ENCODE assay signal across 11 mouse cellular contexts in the genomic region with DNA sequence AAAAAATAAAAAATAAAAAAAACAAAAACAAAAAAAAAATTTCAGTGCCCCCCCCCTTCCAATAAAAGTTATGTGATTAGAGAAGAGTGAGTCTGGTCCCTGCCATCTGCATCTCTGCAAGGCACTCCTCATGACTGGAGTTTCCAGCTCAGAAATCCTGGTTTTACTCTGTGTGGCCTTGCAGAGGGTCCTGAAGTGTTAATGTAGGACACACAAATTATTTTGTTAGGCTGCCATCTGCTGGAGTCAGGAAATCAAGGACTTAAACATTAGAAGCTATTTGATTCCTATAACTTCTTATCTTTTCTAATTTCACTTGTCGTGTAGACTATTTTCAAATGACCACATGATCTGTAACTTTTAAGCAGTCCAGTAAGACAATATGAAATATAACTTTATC.
DNase-seq lines count a peak whose midpoint lies in the region; ATAC-seq lines count a peak whose summit lies in the region.
"Had no signal": no experiment of that assay in that cellular context is flagged by ENCODE, and none has a peak within 500 bp of the region (broad histone marks: within the 10 kb centered on the region; RNA-seq: fewer than 3 reads in every experiment).

No protein-coding gene starts in this region.

- no peak overlapping the region for H3K4me2 ChIP-seq in midbrain, embryonic 11.5 days
- H3K4me2 ChIP-seq in midbrain, embryonic 13.5 days (replicated peaks) = no peak overlapping the region
- H3K4me2 ChIP-seq in hindbrain, embryonic 11.5 days (replicated peaks; ENCODE audit: low read depth, low read length) = no peak overlapping the region
- H3K4me2 ChIP-seq: limb, embryonic 15.5 days had no signal

- no peaks in the 10 kb centered on the region for H3K27me3 ChIP-seq in midbrain, embryonic 11.5 days (ENCODE audit: control insufficient read depth, insufficient read depth, low read length)
- peaks cover 18% of the 10 kb centered on the region for H3K27me3 ChIP-seq in midbrain, embryonic 13.5 days
- peaks cover 3% of the 10 kb centered on the region; the same call in 1 of the 2 replicates for H3K27me3 ChIP-seq in hindbrain, embryonic 11.5 days (ENCODE audit: control insufficient read depth, insufficient read depth, low read length)
- H3K27me3 ChIP-seq: limb, embryonic 15.5 days had no signal

- no peaks in the 10 kb centered on the region for H3K4me1 ChIP-seq in midbrain, embryonic 11.5 days (ENCODE audit: control insufficient read depth, insufficient read depth, low read length)
- no peaks in the 10 kb centered on the region for H3K4me1 ChIP-seq in midbrain, embryonic 13.5 days (replicated peaks)
- H3K4me1 ChIP-seq in hindbrain, embryonic 11.5 days (replicated peaks; ENCODE audit: control insufficient read depth, insufficient read depth, low read length) = no peaks in the 10 kb centered on the region
- H3K4me1 ChIP-seq: limb, embryonic 15.5 days had no signal

- ATAC-seq in midbrain, embryonic 11.5 days (ENCODE audit: low FRiP score) = peak; percentile 82
- no peak; the same call in 1 of the 2 replicates for ATAC-seq in midbrain, embryonic 13.5 days
- ATAC-seq in hindbrain, embryonic 11.5 days (ENCODE audit: low FRiP score) = 0 out of 2 replicates have a peak, but pooled peaks have one; percentile 56
- no peak for ATAC-seq in CD4-positive, CD25-positive, alpha-beta regulatory T cell, adult 4 months

- no peak overlapping the region for H3K4me3 ChIP-seq in midbrain, embryonic 11.5 days (ENCODE audit: low read depth, low read length)
- no peak overlapping the region for H3K4me3 ChIP-seq in midbrain, embryonic 13.5 days (replicated peaks)
- H3K4me3 ChIP-seq in hindbrain, embryonic 11.5 days (ENCODE audit: low read depth, low read length) = no peak overlapping the region
- H3K4me3 ChIP-seq: limb, embryonic 15.5 days had no signal

- no peak overlapping the region for H3K27ac ChIP-seq in midbrain, embryonic 11.5 days (ENCODE audit: low read depth, low read length)
- H3K27ac ChIP-seq in midbrain, embryonic 13.5 days = no peak overlapping the region
- H3K27ac ChIP-seq in hindbrain, embryonic 11.5 days (ENCODE audit: low read depth, low read length) = no peak overlapping the region
- H3K27ac ChIP-seq: limb, embryonic 15.5 days had no signal

- H3K36me3 ChIP-seq in midbrain, embryonic 11.5 days (ENCODE audit: control insufficient read depth, insufficient read depth, low read length) = no peaks in the 10 kb centered on the region
- H3K36me3 ChIP-seq in midbrain, embryonic 13.5 days = no peaks in the 10 kb centered on the region
- no peaks in the 10 kb centered on the region for H3K36me3 ChIP-seq in hindbrain, embryonic 11.5 days (ENCODE audit: control insufficient read depth, insufficient read depth, low read length)
- H3K36me3 ChIP-seq: limb, embryonic 15.5 days had no signal

- DNase-seq in adrenal gland, postnatal 10 days = peak; percentile 5
- DNase-seq in adrenal gland, postnatal 14 days = no peak
- DNase-seq in midbrain, embryonic 11.5 days (ENCODE audit: low spot score, missing footprints) = peak; percentile 81
- peak; percentile 41 for DNase-seq in hindbrain, embryonic 11.5 days (ENCODE audit: low spot score)
- peak; percentile 27 for DNase-seq in retina, postnatal 7 days (ENCODE audit: low read depth, low spot score)
- no peak for DNase-seq in c-Kit-positive CD71-positive TER-119-positive erythroid progenitor cells, embryonic 14.5 days (ENCODE audit: low spot score)
- DNase-seq: gastrocnemius, postnatal 10 days; kidney, adult 11 months had no signal

- 63% methylated on average over 1 of the region's 1 CpGs for WGBS in midbrain, embryonic 11.5 days
- WGBS in midbrain, embryonic 13.5 days = 36% methylated on average over 1 of the region's 1 CpGs
- 55% methylated on average over 1 of the region's 1 CpGs for WGBS in hindbrain, embryonic 11.5 days

- H3K9me3 ChIP-seq in midbrain, embryonic 11.5 days (ENCODE audit: control insufficient read depth, low read length) = no peaks in the 10 kb centered on the region
- H3K9me3 ChIP-seq in midbrain, embryonic 13.5 days = no peaks in the 10 kb centered on the region
- no peaks in the 10 kb centered on the region for H3K9me3 ChIP-seq in hindbrain, embryonic 11.5 days (ENCODE audit: control insufficient read depth, low read length)
- H3K9me3 ChIP-seq: limb, embryonic 15.5 days had no signal

- H3K9ac ChIP-seq in midbrain, embryonic 11.5 days (ENCODE audit: low read length) = no peak overlapping the region
- H3K9ac ChIP-seq in midbrain, embryonic 13.5 days (replicated peaks) = no peak overlapping the region
- no peak overlapping the region for H3K9ac ChIP-seq in hindbrain, embryonic 11.5 days (ENCODE audit: low read depth, low read length)
- H3K9ac ChIP-seq: limb, embryonic 15.5 days had no signal

Comparison
In these comparisons a context has a peak if more than half of its experiments do, and no peak if none do; other contexts are left out.
1. DNase-seq: peak in adrenal gland, postnatal 10 days (single experiment), midbrain, embryonic 11.5 days (single experiment), hindbrain, embryonic 11.5 days (single experiment) and retina, postnatal 7 days (single experiment); none in adrenal gland, postnatal 14 days (single experiment) and c-Kit-positive CD71-positive TER-119-positive erythroid progenitor cells, embryonic 14.5 days (single experiment).
2. ATAC-seq: peak in midbrain, embryonic 11.5 days (single experiment) and hindbrain, embryonic 11.5 days (single experiment); none in midbrain, embryonic 13.5 days (single experiment) and CD4-positive, CD25-positive, alpha-beta regulatory T cell, adult 4 months (single experiment).